Mouse (Mus musculus) midbrain, embryonic 11.5 days (tissue): ENCODE results near the gene BC024063. TPM values are rescaled to one million over a fixed set of nuclear protein-coding genes. Genes with fewer than 3 reads are reported as not detected.

Source experiments
- ATAC-seq: fragments of 200-750 bp; cut with Nextera tagmentation; 2 replicates; pipeline ENCODE4 v1.8.0; 2017; ENCODE audit warnings: moderate TSS enrichment, moderate library complexity; ENCODE audit not compliant: low FRiP score
- DNase-seq: peaks from one replicate; pipeline ENCODE4 v3.0.0; 2015; ENCODE audit warnings: low spot score; ENCODE audit errors: missing footprints
- H3K27ac ChIP-seq: fragments of 300-500 bp; sonication (generic); 2 replicates; pipeline ENCODE4 v1.5.1; 2014; ENCODE audit warnings: low read depth, low read length
- H3K27me3 ChIP-seq: fragments of 300-500 bp; sonication (generic); 2 replicates; pipeline ENCODE4 v1.6.1; 2014; ENCODE audit warnings: mild to moderate bottlenecking, low read length, moderate library complexity, mixed read lengths; ENCODE audit not compliant: control insufficient read depth, insufficient read depth
- H3K36me3 ChIP-seq: fragments of 300-500 bp; sonication (generic); 2 replicates; pipeline ENCODE4 v1.6.1; 2014; ENCODE audit warnings: mild to moderate bottlenecking, low read length, moderate library complexity, mixed read lengths; ENCODE audit not compliant: control insufficient read depth, insufficient read depth
- H3K4me1 ChIP-seq: fragments of 300-500 bp; sonication (generic); 2 replicates; pipeline ENCODE4 v1.6.1; 2014; ENCODE audit warnings: low read length; ENCODE audit not compliant: control insufficient read depth, insufficient read depth
- H3K4me2 ChIP-seq: fragments of 300-500 bp; sonication (generic); 2 replicates; pipeline ENCODE4 v1.6.1; 2014; ENCODE audit warnings: mild to moderate bottlenecking, moderate library complexity
- H3K4me3 ChIP-seq: fragments of 300-500 bp; sonication (generic); 2 replicates; pipeline ENCODE4 v1.5.1; 2014; ENCODE audit warnings: low read depth, low read length
- H3K9ac ChIP-seq: fragments of 300-500 bp; sonication (generic); 2 replicates; pipeline ENCODE4 v1.6.1; 2014; ENCODE audit warnings: low read length
- H3K9me3 ChIP-seq: fragments of 300-500 bp; sonication (generic); 2 replicates; pipeline ENCODE4 v1.6.1; 2016; ENCODE audit warnings: low read length; ENCODE audit not compliant: control insufficient read depth
- WGBS: fragments of 180-500 bp; shearing (Covaris S2); extraction: QIAGEN DNeasy Blood & Tissue Kit; methylation state at CpG from one replicate; pipeline ENCODE4 v1.1.7; 2014; 5-methylcytosine and 5-hydroxymethylcytosine counted together
- polyA plus RNA-seq: library from polyadenylated mRNA; unstranded; fragments of >200 nt; fragmentation: Nextera tagmentation; extraction: Ambion mirVana; gene quantifications from 2 replicates; pipeline ENCODE4 v1.2.1, GENCODE M21; 2014

Gene BC024063
- polyA plus RNA-seq, 1 experiment from 2014 or later: 7.1 TPM

DNA sequence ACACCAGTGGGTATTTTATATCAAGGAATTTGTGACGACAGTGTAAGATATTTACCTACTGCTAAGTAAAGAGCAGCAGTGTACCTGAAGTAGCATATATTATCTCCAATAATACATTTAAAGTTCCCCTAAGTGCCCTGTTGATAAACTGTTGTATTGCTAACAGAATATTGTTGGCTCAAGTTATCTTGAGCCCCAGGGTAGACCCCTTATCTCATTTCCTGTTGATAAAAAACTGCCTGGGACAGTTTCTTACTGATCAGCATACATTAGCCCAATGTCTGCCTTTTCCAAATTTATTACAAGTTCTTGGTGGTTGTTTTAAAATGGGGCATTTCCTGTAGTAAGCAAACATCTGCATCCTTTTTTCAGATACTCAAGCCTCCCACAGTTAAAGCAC lies 62.1 kb downstream of the BC024063 start:
- Histone ChIP-seq H3K27ac (no peak overlapping the region), H3K4me3 (no peak overlapping the region), H3K4me2 (no peak overlapping the region), H3K27me3 (no peaks in the 10 kb centered on the region), H3K9ac (no peak overlapping the region), H3K4me1 (no peaks in the 10 kb centered on the region), H3K9me3 (peaks cover 28% of the 10 kb centered on the region), H3K36me3 (peaks cover 16% of the 10 kb centered on the region)
- WGBS: 89% methylated on average over 1 of the region's 1 CpGs
- DNase-seq (no peak), ATAC-seq (no peak)

- ATAC-seq (no peak), DNase-seq (no peak)
- Histone ChIP-seq H3K27me3 (no peaks in the 10 kb centered on the region), H3K4me2 (no peak overlapping the region), H3K36me3 (peaks cover 30% of the 10 kb centered on the region), H3K9ac (no peak overlapping the region), H3K4me3 (no peak overlapping the region), H3K27ac (no peak overlapping the region), H3K9me3 (peaks cover 46% of the 10 kb centered on the region), H3K4me1 (no peaks in the 10 kb centered on the region)
- 79% methylated on average over 4 of the region's 4 CpGs for WGBS
Observed at GRCm38 (mm10) chr10:82147571-82147970, 64.4 kb downstream of the BC024063 start.

Other genes with a start within 250 kb of the BC024063 start
- gene Gm32687, start 219.4 kb upstream of the BC024063 start, polyA plus RNA-seq: 13.1 and 13.7 TPM in 2 replicates
- gene Zfp781, start 152.9 kb upstream of the BC024063 start, polyA plus RNA-seq: 7.5 and 8.0 TPM in 2 replicates
- 13.2 and 14.7 TPM in 2 replicates for gene Zfp873, start 35.2 kb upstream of the BC024063 start, polyA plus RNA-seq
- 6.3 and 6.6 TPM in 2 replicates for gene AU041133, start 44.7 kb downstream of the BC024063 start, polyA plus RNA-seq
- gene Zfp938, start 157.9 kb downstream of the BC024063 start, polyA plus RNA-seq: 18.8 and 20.6 TPM in 2 replicates
- gene 4932415D10Rik, start 233.2 kb downstream of the BC024063 start, polyA plus RNA-seq: not detected in 2 replicates